Mouse (Mus musculus) layer of hippocampus, postnatal 10 days (tissue): ENCODE data around the gene Gltpd2. TPM values are rescaled to one million over a fixed set of nuclear protein-coding genes. Genes with fewer than 3 reads are reported as not detected.

Source experiments
- DNase-seq, 2 experiments: peaks; one replicate each; pipeline ENCODE4 v3.0.0; 2021; ENCODE audit warnings: low spot score in 2 of 2
- total RNA-seq, 2 experiments: library from RNA; stranded (reverse); gene quantifications; 2 replicates each; pipeline ENCODE4 v1.2.3; 2021

Gene Gltpd2
- total RNA-seq, 2 experiments from 2014 or later, result not detected

DNA sequence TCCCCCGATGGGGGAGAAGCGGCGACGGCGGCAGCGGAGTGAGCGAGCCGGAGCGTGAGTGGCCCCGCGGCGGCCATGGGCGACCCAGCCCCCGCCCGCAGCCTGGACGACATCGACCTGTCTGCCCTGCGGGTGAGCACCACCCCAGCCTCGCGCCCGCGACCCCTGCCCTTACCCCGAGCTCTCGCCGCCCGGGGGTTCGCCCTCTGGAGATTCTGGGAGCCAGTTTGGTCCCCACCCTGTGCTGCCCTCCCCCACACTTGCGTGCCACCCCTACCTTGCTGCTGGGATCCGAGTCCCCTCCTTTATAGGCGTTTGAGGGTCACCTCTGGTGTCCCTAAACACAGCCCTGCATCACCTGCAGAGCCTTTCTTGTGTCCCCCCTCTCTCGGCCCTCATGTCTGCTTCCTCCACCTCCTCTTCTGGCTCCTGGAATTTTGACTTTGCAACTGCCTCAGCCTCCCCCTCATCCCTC lies 44.0 kb downstream of the Gltpd2 start:
- DNase-seq, result no peak

DNA sequence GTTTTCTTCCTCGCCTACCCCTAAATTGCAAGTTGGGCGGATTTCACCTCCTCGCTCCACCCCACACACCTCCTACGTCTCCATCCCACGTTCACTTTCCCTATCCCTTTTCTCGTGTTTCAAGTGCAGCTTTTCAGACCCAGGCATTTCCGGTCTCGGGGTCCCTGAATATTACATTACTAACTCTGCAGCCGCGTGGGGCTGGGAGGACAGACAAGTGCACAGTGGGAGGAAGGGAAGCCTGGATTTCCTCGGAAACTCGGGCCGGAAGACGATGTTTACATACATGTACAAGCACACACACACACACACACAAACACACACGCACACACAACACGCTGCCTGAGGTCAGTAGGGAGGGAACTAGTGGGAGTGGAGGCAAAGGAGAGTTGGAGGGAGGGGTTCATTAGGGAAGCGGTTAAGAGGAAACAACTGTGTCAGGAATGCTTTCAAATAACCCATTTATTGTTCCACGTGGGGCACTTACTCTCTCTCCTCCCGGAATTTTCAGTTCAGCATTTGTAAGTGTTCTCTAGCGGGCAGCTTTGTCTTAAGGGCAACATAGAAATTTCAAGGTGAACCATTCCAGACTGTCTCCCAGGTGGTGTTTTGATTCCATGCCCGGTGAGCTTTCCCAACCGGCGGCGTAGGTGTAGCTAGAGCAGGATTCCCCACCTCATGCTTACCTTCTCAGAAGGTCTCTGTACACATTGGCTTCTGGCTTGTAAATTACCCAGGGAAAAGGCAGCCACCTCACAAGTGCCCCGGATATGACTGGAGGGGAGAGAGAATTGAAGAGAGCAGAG lies 44.7 kb downstream of the Gltpd2 start:
- DNase-seq, result peak; percentile 28 to 36

GRCm38 (mm10) chr11:70564276-70564873 lies 45.4 kb downstream of the Gltpd2 start:
- no peak for DNase-seq

DNA sequence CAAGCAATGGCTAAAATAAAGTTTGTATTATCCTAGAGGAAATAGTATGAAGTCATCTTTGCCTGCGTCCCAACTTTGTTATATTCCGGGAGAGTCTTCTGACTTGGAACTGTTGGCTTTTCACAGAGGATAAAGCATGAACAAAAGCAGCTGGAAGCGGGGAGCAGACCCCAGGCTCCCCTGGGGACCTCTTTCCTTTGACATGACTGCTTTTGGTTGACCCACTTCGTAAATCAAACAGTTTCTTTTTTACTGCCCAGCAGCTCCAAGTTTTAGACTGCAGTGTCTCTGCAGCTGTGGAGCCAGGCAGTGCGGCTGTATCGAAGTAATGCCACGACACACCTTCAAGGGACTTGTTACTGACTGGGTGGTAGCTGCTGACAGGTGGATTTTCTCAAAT lies 47.6 kb downstream of the Gltpd2 start:
- no peak for DNase-seq

Other genes with a start within 250 kb of the Gltpd2 start
- gene Alox12e, start 196.6 kb upstream of the Gltpd2 start, total RNA-seq, result not detected
- not detected for gene Alox15, start 167.2 kb upstream of the Gltpd2 start, total RNA-seq
- 10 to 100 TPM; 41.3 to 46.8 TPM for gene Pelp1, start 109.2 kb upstream of the Gltpd2 start, total RNA-seq
- 10 to 100 TPM; 92.5 to 96.0 TPM for gene Arrb2, start 86.6 kb upstream of the Gltpd2 start, total RNA-seq
- 10 to 100 TPM; 20.5 TPM for gene Med11, start 67.3 kb upstream of the Gltpd2 start, total RNA-seq
- 1 to 10 TPM in 1 of 2 experiments, under 1 TPM in 1; 0.96 to 1.1 TPM for gene Zmynd15, start 59.8 kb upstream of the Gltpd2 start, total RNA-seq
- under 1 TPM; 0.42 to 0.69 TPM for gene Cxcl16, start 59.2 kb upstream of the Gltpd2 start, total RNA-seq
- not detected for gene Tm4sf5, start 14.0 kb upstream of the Gltpd2 start, total RNA-seq
- not detected for gene Vmo1, start 4.6 kb upstream of the Gltpd2 start, total RNA-seq
- 100 to 1,000 TPM; 221 to 229 TPM for gene Psmb6, start 6.2 kb downstream of the Gltpd2 start, total RNA-seq
- not detected for gene Gm40193, start 13.7 kb downstream of the Gltpd2 start, total RNA-seq
- gene Pld2, start 20.9 kb downstream of the Gltpd2 start, total RNA-seq, result 10 to 100 TPM; 25.0 to 25.6 TPM
- gene Mink1, start 43.7 kb downstream of the Gltpd2 start, total RNA-seq, result 100 to 1,000 TPM; 208 to 249 TPM
- gene 4930544D05Rik, start 96.7 kb downstream of the Gltpd2 start, total RNA-seq, result 1 to 10 TPM in 1 of 2 experiments, not detected in 1; 1.1 TPM
- gene Chrne, start 100.0 kb downstream of the Gltpd2 start, total RNA-seq, result under 1 TPM in 1 of 2 experiments, not detected in 1; 0.94 TPM
- gene Gp1ba, start 119.9 kb downstream of the Gltpd2 start, total RNA-seq, result not detected
- 10 to 100 TPM; 60.3 to 61.5 TPM for gene Rnf167, start 128.0 kb downstream of the Gltpd2 start, total RNA-seq
- gene Slc25a11, start 128.3 kb downstream of the Gltpd2 start, total RNA-seq, result 100 to 1,000 TPM; 117 to 125 TPM
- gene Pfn1, start 135.4 kb downstream of the Gltpd2 start, total RNA-seq, result 100 to 1,000 TPM; 364 to 371 TPM
- gene Eno3, start 138.0 kb downstream of the Gltpd2 start, total RNA-seq, result 10 to 100 TPM in 1 of 2 experiments, 1 to 10 TPM in 1; 5.1 to 10.5 TPM
- gene Spag7, start 150.2 kb downstream of the Gltpd2 start, total RNA-seq, result 10 to 100 TPM; 52.8 to 53.9 TPM
- 100 to 1,000 TPM; 183 to 189 TPM for gene Camta2, start 168.9 kb downstream of the Gltpd2 start, total RNA-seq
- 1 to 10 TPM; 1.4 to 1.8 TPM for gene Inca1, start 181.0 kb downstream of the Gltpd2 start, total RNA-seq
- 10 to 100 TPM; 55.9 to 59.9 TPM for gene Kif1c, start 181.4 kb downstream of the Gltpd2 start, total RNA-seq
- gene Zfp3, start 245.0 kb downstream of the Gltpd2 start, total RNA-seq, result 10 to 100 TPM; 16.2 to 17.4 TPM